Mouse (Mus musculus) lung, postnatal 0 days (tissue): ENCODE measurements at regions not wholly inside any gene's neighbourhood (a gene's known extent, or its start where the extent isn't known, plus 50 kb on each side); places are given as distances from the start of the nearest gene placed in this dataset.

ENCODE experiments used
- ATAC-seq: fragments of 200-750 bp; cut with Nextera tagmentation; 2 replicates; pipeline ENCODE4 v1.8.0; 2017; ENCODE audit warnings: moderate library complexity
- DNase-seq: peaks from one replicate; pipeline ENCODE4 v3.0.0-alpha.2; 2016; ENCODE audit warnings: low spot score
- H3K27ac ChIP-seq: fragments of 300-500 bp; sonication (generic); 2 replicates; pipeline ENCODE4 v1.5.1; 2014; ENCODE audit warnings: antibody characterized with exemption, mild to moderate bottlenecking, low read length, mixed read lengths
- H3K27me3 ChIP-seq: fragments of 300-500 bp; sonication (generic); replicated peaks from 2 replicates; pipeline ENCODE4 v1.6.1; 2014; ENCODE audit warnings: low read length, mixed read lengths; ENCODE audit not compliant: insufficient read depth
- H3K36me3 ChIP-seq: fragments of 300-500 bp; sonication (generic); 2 replicates; pipeline ENCODE4 v1.6.1; 2014; ENCODE audit warnings: low read length, mixed read lengths; ENCODE audit not compliant: insufficient read depth
- H3K4me1 ChIP-seq: fragments of 300-500 bp; sonication (generic); 2 replicates; pipeline ENCODE4 v1.6.1; 2014; ENCODE audit warnings: antibody characterized with exemption, low read depth, low read length, mixed read lengths; ENCODE audit not compliant: insufficient read depth
- H3K4me2 ChIP-seq: fragments of 300-500 bp; sonication (generic); replicated peaks from 2 replicates; pipeline ENCODE4 v1.6.1; 2014; ENCODE audit warnings: low read depth, mild to moderate bottlenecking, low read length, moderate library complexity, mixed read lengths
- H3K4me3 ChIP-seq: fragments of 300-500 bp; sonication (generic); 2 replicates; pipeline ENCODE4 v1.5.1; 2014; ENCODE audit warnings: low read depth, low read length
- H3K9ac ChIP-seq: fragments of 300-500 bp; sonication (generic); replicated peaks from 2 replicates; pipeline ENCODE4 v1.6.1; 2014; ENCODE audit warnings: low read depth, mild to moderate bottlenecking
- H3K9me3 ChIP-seq: fragments of 300-500 bp; sonication (generic); 2 replicates; pipeline ENCODE4 v1.6.1; 2016; ENCODE audit warnings: low read length, mixed read lengths
- CTCF ChIP-seq: IDR thresholded peaks from 2 replicates; pipeline ENCODE4 v1.5.1; 2016; ENCODE audit warnings: antibody characterized with exemption, mild to moderate bottlenecking
- EP300 ChIP-seq: IDR thresholded peaks from 2 replicates; pipeline ENCODE4 v1.6.1; 2016; ENCODE audit warnings: antibody characterized with exemption, mild to moderate bottlenecking, control low read depth
- WGBS: fragments of 180-500 bp; shearing (Covaris S2); extraction: QIAGEN DNeasy Blood & Tissue Kit; methylation state at CpG from one replicate; pipeline ENCODE4 v1.1.7; 2014; 5-methylcytosine and 5-hydroxymethylcytosine counted together

- TF ChIP-seq CTCF (no peak), EP300 (no peak)
- no peaks in the 10 kb centered on the region for H3K27me3 ChIP-seq
- DNase-seq (no peak), ATAC-seq (no peak)
- H3K36me3 ChIP-seq = no peaks in the 10 kb centered on the region
- H3K4me3 ChIP-seq = no peak overlapping the region
- no peak overlapping the region for H3K27ac ChIP-seq
- H3K9ac ChIP-seq = no peak overlapping the region
- H3K4me2 ChIP-seq = no peak overlapping the region
- WGBS = 84% methylated on average over 4 of the region's 4 CpGs
- no peaks in the 10 kb centered on the region for H3K9me3 ChIP-seq
- H3K4me1 ChIP-seq = no peaks in the 10 kb centered on the region; the same call in 1 of the 2 replicates
These were observed 850.2 kb upstream of the A1bg start for GRCm38 (mm10) chr15:61772996-61773395.

DNA sequence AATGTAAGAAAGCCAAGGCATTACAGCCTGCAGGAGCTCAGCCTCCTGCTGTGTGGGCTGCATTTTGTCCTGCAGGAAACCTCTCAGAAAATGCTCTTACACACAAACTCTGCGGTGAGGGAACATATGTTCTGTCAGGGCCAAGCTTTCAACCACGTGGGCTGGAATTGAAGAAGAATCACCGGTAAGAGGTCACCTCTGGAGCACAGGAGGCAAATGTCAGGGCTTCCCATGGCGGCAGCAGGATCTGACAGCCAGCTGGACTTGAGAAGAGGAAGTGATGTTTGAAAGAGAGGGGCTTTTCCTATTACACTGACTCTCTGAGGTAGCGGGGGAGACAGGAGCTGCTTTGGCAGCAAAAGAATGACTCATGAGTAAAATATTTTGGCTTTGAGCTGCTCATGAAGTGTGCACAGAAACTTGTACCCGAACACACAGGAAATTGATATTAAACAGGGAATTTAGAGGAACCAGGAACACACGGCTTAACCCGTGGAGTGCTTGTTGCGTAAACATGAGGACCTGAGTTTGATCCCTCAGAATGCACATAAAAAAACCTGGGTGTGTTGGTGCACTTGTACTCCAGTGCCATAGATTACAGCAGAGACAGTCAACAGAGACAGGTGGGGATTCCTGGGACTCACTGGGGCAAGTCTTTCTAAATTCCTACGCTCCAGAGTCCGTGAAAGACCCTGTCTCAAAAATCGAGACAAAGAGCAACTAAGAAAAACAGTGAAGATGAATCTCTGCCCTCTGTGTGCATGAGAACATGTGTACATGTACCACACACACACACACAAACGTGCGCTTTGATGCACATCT, 848.1 kb upstream of the A1bg start:
- peak overlapping the region; percentile 6; the same call in 1 of the 2 replicates for H3K4me2 ChIP-seq
- no peaks in the 10 kb centered on the region for H3K27me3 ChIP-seq
- no peaks in the 10 kb centered on the region for H3K9me3 ChIP-seq
- TF ChIP-seq CTCF (no peak), EP300 (peak; percentile 43; the same call in 1 of the 2 replicates)
- WGBS = 29% methylated on average over 14 of the region's 14 CpGs
- H3K27ac ChIP-seq = 0 out of 2 replicates have a peak overlapping the region, but pooled peaks have one; percentile 21
- H3K4me3 ChIP-seq = no peak overlapping the region
- H3K36me3 ChIP-seq = no peaks in the 10 kb centered on the region
- peak; percentile 78 for ATAC-seq
- DNase-seq = peak; percentile 80
- H3K4me1 ChIP-seq = no peaks in the 10 kb centered on the region; the same call in 1 of the 2 replicates
- no peak overlapping the region for H3K9ac ChIP-seq

- Histone ChIP-seq H3K9me3 (no peaks in the 10 kb centered on the region), H3K4me2 (no peak overlapping the region), H3K27ac (no peak overlapping the region), H3K9ac (no peak overlapping the region), H3K36me3 (no peaks in the 10 kb centered on the region), H3K4me1 (no peaks in the 10 kb centered on the region; the same call in 1 of the 2 replicates), H3K27me3 (no peaks in the 10 kb centered on the region), H3K4me3 (no peak overlapping the region)
- peak; percentile 75 for ATAC-seq
- DNase-seq = peak; percentile 81
- WGBS = 3% methylated on average over 2 of the region's 2 CpGs
- no peak for TF ChIP-seq CTCF
- TF ChIP-seq EP300 = peak; percentile 76
These were observed 843.8 kb upstream of the A1bg start for GRCm38 (mm10) chr15:61766544-61767094.

DNA sequence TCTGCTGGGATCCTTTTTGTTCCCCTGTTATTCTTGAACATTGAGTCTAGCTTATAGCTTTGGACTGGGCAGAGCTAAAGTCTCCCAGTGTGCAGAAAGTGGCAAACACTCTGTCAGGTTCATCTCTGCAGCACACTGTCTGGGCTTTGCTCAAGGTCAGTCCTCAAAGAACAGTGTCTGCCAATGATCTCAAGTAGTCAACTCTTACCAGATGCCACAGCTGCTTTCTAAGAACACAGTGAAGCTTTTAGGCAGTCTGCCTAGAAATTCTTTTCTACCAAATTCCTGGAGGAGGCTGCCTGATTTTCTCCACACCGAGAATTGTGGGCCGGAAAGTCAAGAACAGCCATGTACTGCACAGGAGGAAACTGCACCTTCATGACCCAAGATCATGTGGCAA, 831.0 kb upstream of the A1bg start:
- no peak overlapping the region for H3K4me2 ChIP-seq
- no peak overlapping the region for H3K9ac ChIP-seq
- H3K4me3 ChIP-seq = no peak overlapping the region
- H3K27me3 ChIP-seq = no peaks in the 10 kb centered on the region
- DNase-seq (no peak), ATAC-seq (no peak)
- no peaks in the 10 kb centered on the region for H3K36me3 ChIP-seq
- TF ChIP-seq CTCF (no peak), EP300 (no peak)
- no peaks in the 10 kb centered on the region for H3K9me3 ChIP-seq
- 58% methylated on average over 2 of the region's 2 CpGs for WGBS
- no peak overlapping the region for H3K27ac ChIP-seq
- no peaks in the 10 kb centered on the region for H3K4me1 ChIP-seq

DNA sequence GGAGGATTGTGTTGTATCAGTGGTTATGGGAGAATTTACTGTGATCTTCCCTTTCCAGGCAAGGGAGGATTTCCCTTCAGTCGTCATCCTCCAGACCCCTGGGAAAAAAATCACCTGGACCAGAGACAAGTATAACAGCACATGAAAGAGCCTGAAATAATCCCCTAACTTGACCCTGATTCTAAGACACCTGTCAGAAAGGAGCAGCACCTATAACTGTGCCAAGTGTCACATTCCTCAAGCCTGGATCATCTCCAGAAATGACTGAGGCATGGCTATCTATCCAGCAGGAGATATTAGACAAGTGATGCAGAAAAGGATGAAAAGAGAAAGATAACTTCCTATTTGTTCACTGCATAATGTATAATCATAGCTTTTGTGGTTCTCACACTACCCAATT, 800.9 kb upstream of the A1bg start:
- no peaks in the 10 kb centered on the region for H3K36me3 ChIP-seq
- no peaks in the 10 kb centered on the region for H3K27me3 ChIP-seq
- no peak overlapping the region for H3K9ac ChIP-seq
- WGBS = 23% methylated on average over 1 of the region's 1 CpGs
- H3K9me3 ChIP-seq = no peaks in the 10 kb centered on the region
- TF ChIP-seq EP300 (no peak), CTCF (no peak)
- H3K4me3 ChIP-seq = no peak overlapping the region
- H3K4me2 ChIP-seq = no peak overlapping the region
- H3K4me1 ChIP-seq = no peaks in the 10 kb centered on the region
- DNase-seq = no peak
- no peak overlapping the region for H3K27ac ChIP-seq
- ATAC-seq = no peak

- TF ChIP-seq EP300 (no peak), CTCF (no peak)
- H3K9ac ChIP-seq = no peak overlapping the region
- ATAC-seq (no peak), DNase-seq (no peak)
- H3K4me1 ChIP-seq = peaks cover 10% of the 10 kb centered on the region
- H3K36me3 ChIP-seq = no peaks in the 10 kb centered on the region
- H3K4me2 ChIP-seq = no peak overlapping the region
- H3K27ac ChIP-seq = no peak overlapping the region
- no peak overlapping the region for H3K4me3 ChIP-seq
- no peaks in the 10 kb centered on the region for H3K9me3 ChIP-seq
- no peaks in the 10 kb centered on the region for H3K27me3 ChIP-seq
These were observed 795.7 kb upstream of the A1bg start for GRCm38 (mm10) chr15:61718486-61718885.
